Mouse (Mus musculus): ENCODE data around the gene Dand5.

Gene Dand5

GRCm38 (mm10) chr8:84783919-84784581, 38.6 kb downstream of the Dand5 start:
- no peak for DNase-seq (ENCODE audit: low read depth)

- no peak for DNase-seq (ENCODE audit: low read depth)
Measured at GRCm38 (mm10) chr8:84783198-84783918, 39.3 kb downstream of the Dand5 start.

DNA sequence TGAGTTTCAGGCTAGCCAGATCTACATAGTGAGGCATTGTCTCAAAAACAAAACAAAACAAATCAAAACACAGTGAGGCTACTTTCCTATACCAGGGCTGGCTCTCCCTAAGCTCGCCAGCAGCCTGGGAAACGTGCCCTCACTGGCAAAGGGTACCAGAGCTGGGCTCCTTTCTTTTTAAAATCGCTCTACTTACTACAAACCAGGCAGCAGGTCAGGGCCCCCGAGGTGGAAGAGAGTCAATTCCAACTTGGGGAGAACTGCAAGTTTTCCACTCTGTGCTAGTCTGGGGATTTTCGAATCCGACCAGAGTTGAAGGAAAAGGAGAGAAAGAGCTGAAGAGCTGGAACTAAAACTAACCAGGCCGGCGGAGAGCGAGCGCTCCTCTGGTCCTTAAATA, 39.9 kb downstream of the Dand5 start:
- no peak for DNase-seq (ENCODE audit: low read depth)

DNA sequence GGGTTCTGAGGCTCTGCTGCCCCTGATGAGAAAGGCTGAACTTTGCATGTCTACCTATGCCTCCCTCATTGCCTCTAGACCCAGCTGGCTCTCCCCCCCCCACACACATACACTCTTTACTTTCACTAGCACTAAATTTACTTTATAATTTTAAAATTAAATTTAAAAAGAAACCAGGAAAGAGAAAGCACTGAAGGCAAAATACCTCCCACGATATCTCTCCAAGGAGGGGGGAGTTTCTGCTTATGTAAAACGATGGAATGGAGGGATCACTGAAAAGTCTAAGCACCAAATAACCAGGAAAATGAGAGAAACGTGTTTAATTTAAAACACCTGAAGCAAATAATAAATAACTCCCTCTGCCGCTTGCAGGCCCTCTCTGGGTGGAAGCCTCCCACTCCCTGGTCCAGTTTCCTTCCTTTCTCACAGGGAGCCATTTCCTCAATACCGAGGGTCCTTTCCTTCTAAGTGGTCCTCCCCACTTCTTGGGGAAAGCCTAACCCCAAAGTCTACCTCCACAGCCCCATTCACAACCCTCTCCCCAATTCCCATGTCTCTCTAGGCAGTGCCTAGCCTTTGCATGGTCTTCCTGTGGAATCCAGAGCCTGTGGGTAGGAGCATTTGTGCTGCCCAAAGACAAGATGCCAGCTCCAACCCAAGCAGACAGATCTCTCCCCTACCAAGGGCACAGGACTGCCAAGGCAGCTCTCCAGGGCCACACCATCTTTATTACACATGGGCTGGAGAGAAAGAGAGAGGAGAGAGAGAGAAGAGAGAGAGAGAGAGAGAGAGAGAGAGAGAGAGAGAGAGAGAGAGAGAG, 40.7 kb downstream of the Dand5 start:
- DNase-seq (ENCODE audit: low read depth), result no peak

- DNase-seq (ENCODE audit: low read depth), result no peak
Measured at GRCm38 (mm10) chr8:84780949-84781680, 41.5 kb downstream of the Dand5 start.

GRCm38 (mm10) chr8:84780225-84780555, 42.4 kb downstream of the Dand5 start:
- DNase-seq (ENCODE audit: low read depth), result no peak

- DNase-seq (ENCODE audit: low read depth), result no peak
Measured at GRCm38 (mm10) chr8:84779519-84780224, 43.0 kb downstream of the Dand5 start.

GRCm38 (mm10) chr8:84778638-84779380, 43.8 kb downstream of the Dand5 start:
- DNase-seq (ENCODE audit: low read depth), result no peak

DNA sequence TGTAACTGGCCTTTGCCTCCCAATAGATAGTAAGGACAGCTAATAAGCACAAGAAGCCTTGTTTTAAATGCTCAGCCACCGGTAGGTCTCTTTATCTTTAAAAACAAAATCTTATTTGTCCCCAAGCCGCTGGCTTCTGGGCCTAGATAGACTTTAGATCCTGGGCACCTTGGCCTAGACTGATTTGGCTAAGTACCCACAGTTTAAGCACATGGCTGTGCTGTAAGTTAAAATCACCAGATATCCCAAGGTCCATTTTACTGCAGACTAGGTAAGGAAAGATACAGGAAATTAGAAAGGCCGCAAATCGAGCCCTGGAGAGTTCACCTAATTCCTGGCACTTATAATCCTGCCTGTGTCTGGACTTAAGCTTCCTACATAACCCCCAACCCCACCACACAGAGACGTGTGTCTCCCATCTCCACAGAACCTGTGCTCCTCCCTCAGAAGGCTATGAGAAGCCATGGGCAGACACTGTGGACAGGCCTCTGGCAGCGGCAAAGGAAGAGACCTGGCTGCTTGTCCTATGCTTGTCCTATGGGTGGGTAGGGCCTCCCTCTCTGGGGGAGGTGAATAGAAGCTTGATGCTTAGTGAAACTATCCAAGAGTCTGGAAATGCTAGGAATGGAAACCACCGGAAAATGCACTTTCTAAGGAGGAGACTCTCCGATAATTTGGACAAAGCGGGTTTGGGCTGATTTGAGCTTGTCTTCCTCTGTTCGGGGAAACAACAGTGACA, 44.6 kb downstream of the Dand5 start:
- no peak for DNase-seq (ENCODE audit: low read depth)

DNA sequence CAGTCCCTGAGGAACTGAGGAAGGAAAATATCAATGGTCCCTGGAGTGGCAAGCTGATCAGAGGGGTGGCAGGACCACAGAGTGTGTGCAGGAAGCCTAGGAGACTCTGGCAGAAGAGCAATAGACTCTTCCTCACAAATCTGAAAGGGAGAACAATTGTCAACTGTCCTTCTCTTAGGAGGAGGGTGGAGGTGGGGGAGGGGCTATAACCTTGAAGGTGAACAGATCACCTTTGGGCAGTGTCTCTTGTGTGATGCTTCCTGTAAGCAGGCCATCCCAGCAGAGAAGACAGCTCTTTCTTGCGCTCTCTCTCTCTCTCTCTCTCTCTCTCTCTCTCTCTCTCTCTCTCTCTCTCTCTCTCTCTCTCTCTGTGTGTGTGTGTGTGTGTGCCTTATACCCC, 46.1 kb downstream of the Dand5 start:
- no peak for DNase-seq (ENCODE audit: low read depth)

GRCm38 (mm10) chr8:84775621-84776113, 47.0 kb downstream of the Dand5 start:
- DNase-seq (ENCODE audit: low read depth), result no peak

- DNase-seq (ENCODE audit: low read depth), result no peak
Measured at GRCm38 (mm10) chr8:84775105-84775591, 47.5 kb downstream of the Dand5 start.

- DNase-seq (ENCODE audit: low read depth), result no peak
Measured at GRCm38 (mm10) chr8:84774473-84774911, 48.1 kb downstream of the Dand5 start.

GRCm38 (mm10) chr8:84773833-84774232, 48.8 kb downstream of the Dand5 start:
- DNase-seq (ENCODE audit: low read depth), result no peak

- DNase-seq (ENCODE audit: low read depth), result no peak
Measured at GRCm38 (mm10) chr8:84773304-84773703, 49.3 kb downstream of the Dand5 start.

GRCm38 (mm10) chr8:84772628-84773027, 50.0 kb downstream of the Dand5 start:
- DNase-seq (ENCODE audit: low read depth), result no peak

GRCm38 (mm10) chr8:84771941-84772378, 50.7 kb downstream of the Dand5 start:
- DNase-seq (ENCODE audit: low read depth), result no peak

GRCm38 (mm10) chr8:84771000-84771687, 51.5 kb downstream of the Dand5 start:
- DNase-seq (ENCODE audit: low read depth), result no peak
